12 mouse cellular contexts compared by ENCODE assay signal in the genomic region with DNA sequence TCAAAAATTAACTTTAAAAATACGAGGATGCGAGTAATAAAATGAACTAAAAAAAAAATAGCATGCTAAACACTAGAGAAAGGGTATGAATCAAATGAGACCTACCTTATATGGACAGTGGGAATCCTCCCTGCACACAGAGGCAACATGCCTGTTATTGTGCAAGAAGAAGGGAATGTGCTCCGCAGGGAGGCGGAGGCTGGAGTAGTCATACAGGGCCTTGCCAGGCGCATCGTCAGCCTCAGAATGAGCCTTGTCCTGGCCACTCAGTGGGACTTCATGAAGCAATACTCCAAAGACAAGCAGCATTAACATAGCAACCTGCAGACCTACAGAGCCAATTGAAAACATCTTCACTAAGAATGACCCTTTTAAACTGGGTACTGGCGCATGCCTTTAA. TPM values are rescaled to one million over a fixed set of nuclear protein-coding genes. Genes with fewer than 3 reads are reported as not detected.
DNase-seq lines count a peak whose midpoint lies in the region; ATAC-seq lines count a peak whose summit lies in the region.
"Had no signal": no experiment of that assay in that cellular context is flagged by ENCODE, and none has a peak within 500 bp of the region (broad histone marks: within the 10 kb centered on the region; RNA-seq: fewer than 3 reads in every experiment).

No protein-coding gene starts in this region.

- H3K27me3 ChIP-seq in kidney, embryonic 14.5 days (ENCODE audit: control insufficient read depth, insufficient read depth, low read length) = no peaks in the 10 kb centered on the region
- no peaks in the 10 kb centered on the region for H3K27me3 ChIP-seq in liver, embryonic 12.5 days (replicated peaks)
- H3K27me3 ChIP-seq: CH12.LX had no signal

- 91% methylated on average over 7 of the region's 7 CpGs for WGBS in kidney, embryonic 14.5 days
- 92% methylated on average over 7 of the region's 7 CpGs for WGBS in liver, embryonic 12.5 days (ENCODE audit: insufficient replicate concordance)

- DNase-seq in kidney, adult 11 months = no peak
- peak; percentile 87 for DNase-seq in adrenal gland, adult 2 months
- DNase-seq in gastrocnemius, postnatal 25 days = peak; percentile 75
- peak; percentile 65 for DNase-seq in lung, postnatal 10 days
- DNase-seq in spleen, postnatal 4 days (ENCODE audit: low spot score in 2 of 2) = no peak
- DNase-seq in embryo, embryonic 10.5 days (ENCODE audit: low spot score) = no peak
- DNase-seq: cerebellum, adult 9-11 months had no signal

- H3K9me3 ChIP-seq in kidney, embryonic 14.5 days (ENCODE audit: control insufficient read depth, low read length) = no peaks in the 10 kb centered on the region
- H3K9me3 ChIP-seq in liver, embryonic 12.5 days (replicated peaks) = no peaks in the 10 kb centered on the region
- H3K9me3 ChIP-seq: forebrain, embryonic 12.5 days had no signal

- ATAC-seq in kidney, embryonic 14.5 days (ENCODE audit: low FRiP score, low TSS enrichment) = no peak
- ATAC-seq in liver, embryonic 12.5 days = no peak
- ATAC-seq: hindbrain, embryonic 16.5 days had no signal

- peak overlapping the region; percentile 9; the same call in 1 of the 2 replicates for H3K27ac ChIP-seq in kidney, embryonic 14.5 days (ENCODE audit: low read depth, low read length)
- H3K27ac ChIP-seq in liver, embryonic 12.5 days = no peak overlapping the region
- H3K27ac ChIP-seq: forebrain, embryonic 12.5 days had no signal

- no peak overlapping the region for H3K9ac ChIP-seq in kidney, embryonic 14.5 days (ENCODE audit: low read depth, low read length)
- no peak overlapping the region for H3K9ac ChIP-seq in liver, embryonic 12.5 days
- H3K9ac ChIP-seq: forebrain, embryonic 12.5 days had no signal

- H3K4me2 ChIP-seq in kidney, embryonic 14.5 days (replicated peaks; ENCODE audit: low read depth, low read length) = no peak overlapping the region
- no peak overlapping the region for H3K4me2 ChIP-seq in liver, embryonic 12.5 days
- H3K4me2 ChIP-seq: forebrain, embryonic 12.5 days had no signal

- H3K36me3 ChIP-seq in kidney, embryonic 14.5 days (ENCODE audit: control insufficient read depth, insufficient read depth, low read length) = peaks cover 3% of the 10 kb centered on the region; the same call in 1 of the 2 replicates
- H3K36me3 ChIP-seq in liver, embryonic 12.5 days = peaks cover 6% of the 10 kb centered on the region; the same call in 1 of the 2 replicates
- H3K36me3 ChIP-seq: forebrain, embryonic 12.5 days had no signal

- H3K4me3 ChIP-seq in kidney, embryonic 14.5 days (ENCODE audit: low read length) = no peak overlapping the region
- H3K4me3 ChIP-seq in liver, embryonic 12.5 days = no peak overlapping the region
- H3K4me3 ChIP-seq: forebrain, embryonic 12.5 days had no signal

- H3K4me1 ChIP-seq in kidney, embryonic 14.5 days (ENCODE audit: control insufficient read depth, insufficient read depth, low read length) = peaks cover 12% of the 10 kb centered on the region; the same call in 1 of the 2 replicates
- H3K4me1 ChIP-seq in liver, embryonic 12.5 days = peaks cover 24% of the 10 kb centered on the region

RNA-seq across cellular contexts. Expression of a gene that starts 3.8 kb away (rescaled TPM):
- polyA plus RNA-seq in kidney, embryonic 14.5 days (2014; fragmentation: Nextera tagmentation; extraction: Ambion mirVana) = 7.0 and 18.0 TPM in 2 replicates
- 10 to 100 TPM; 32.4 to 45.8 TPM for total RNA-seq in adrenal gland, adult 2 months (2021)
- 13.3 and 22.3 TPM in 2 replicates for polyA plus RNA-seq in adrenal gland, adult 2 months (2012; rRNA removed)
- 1 to 10 TPM; 4.1 to 6.0 TPM for total RNA-seq in gastrocnemius, postnatal 25 days (2021)
- polyA plus RNA-seq in liver, embryonic 12.5 days (2016; fragmentation: Nextera tagmentation; extraction: Ambion mirVana) = 2.9 and 3.7 TPM in 2 replicates

RNA-seq across cellular contexts. Expression of a gene that starts 33.8 kb away (rescaled TPM):
- 33.6 and 36.7 TPM in 2 replicates for polyA plus RNA-seq in kidney, embryonic 14.5 days (2014; fragmentation: Nextera tagmentation; extraction: Ambion mirVana)
- 10 to 100 TPM; 49.3 to 61.8 TPM for total RNA-seq in adrenal gland, adult 2 months (2021)
- 1.9 and 2.4 TPM in 2 replicates for polyA plus RNA-seq in adrenal gland, adult 2 months (2012; rRNA removed)
- total RNA-seq in gastrocnemius, postnatal 25 days (2021) = 10 to 100 TPM; 35.7 to 40.0 TPM
- 19.6 and 19.9 TPM in 2 replicates for polyA plus RNA-seq in liver, embryonic 12.5 days (2016; fragmentation: Nextera tagmentation; extraction: Ambion mirVana)

Comparison
In these comparisons a context has a peak if more than half of its experiments do, and no peak if none do; other contexts are left out.
1. DNase-seq: peak in adrenal gland, adult 2 months (single experiment), gastrocnemius, postnatal 25 days (single experiment) and lung, postnatal 10 days (single experiment); none in kidney, adult 11 months (single experiment), spleen, postnatal 4 days (0 of 2) and embryo, embryonic 10.5 days (single experiment).